Mouse (Mus musculus) G1E (cell line): Measurements from ENCODE around the gene Cntn5.

Experiments
- CTCF ChIP-seq: IDR thresholded peaks from 2 replicates; pipeline ENCODE4 v1.5.1; 2012; ENCODE audit warnings: low read depth, low read length, inconsistent platforms, mixed read lengths
- GATA2 ChIP-seq: IDR thresholded peaks from 2 replicates; pipeline ENCODE4 v1.6.1; 2012; ENCODE audit warnings: low read depth, low read length, inconsistent platforms, borderline replicate concordance

- no peak for TF ChIP-seq CTCF
- TF ChIP-seq GATA2: no peak
These were observed 795.4 kb downstream of the Cntn5 start for GRCm38 (mm10) chr9:10109156-10109555.
